Mouse (Mus musculus) myocyte (in vitro differentiated cells): Measurements from ENCODE around the gene Dhrs13. TPM values are rescaled to one million over a fixed set of nuclear protein-coding genes. Genes with fewer than 3 reads are reported as not detected.
"Not testable (repeated sequence)": the region's sequence is repeated elsewhere in the genome, so short reads cannot be mapped to it uniquely, and the experiment has no call there.

Experiments
- H3K27me3 ChIP-seq: one replicate; pipeline ENCODE4 v1.6.1; 2011; ENCODE audit not compliant: control insufficient read depth, insufficient read depth, insufficient read length
- H3K36me3 ChIP-seq: one replicate; pipeline ENCODE4 v1.6.1; 2011; ENCODE audit not compliant: control insufficient read depth, insufficient read depth
- H3K4me2 ChIP-seq: one replicate; pipeline ENCODE4 v1.6.1; 2011; ENCODE audit warnings: low read depth, control low read depth
- H3K4me3 ChIP-seq: one replicate; pipeline ENCODE4 v1.5.1; 2011; ENCODE audit warnings: mild to moderate bottlenecking, control low read depth, moderate library complexity
- H3K79me2 ChIP-seq: one replicate; pipeline ENCODE4 v1.6.1; 2011; ENCODE audit not compliant: control insufficient read depth, insufficient read depth
- H3ac ChIP-seq: one replicate; pipeline ENCODE4 v1.6.1; 2011; ENCODE audit not compliant: control insufficient read depth, insufficient read length
- CEBPB ChIP-seq: IDR thresholded peaks from 2 replicates; pipeline ENCODE4 v1.6.1; 2011; ENCODE audit warnings: mild to moderate bottlenecking, moderate library complexity; ENCODE audit not compliant: poor library complexity, insufficient read depth, severe bottlenecking
- E2F4 ChIP-seq: IDR thresholded peaks from one replicate; pipeline ENCODE4 v1.6.1; 2011; ENCODE audit warnings: mild to moderate bottlenecking, control low read depth, moderate library complexity; ENCODE audit not compliant: insufficient read depth
- MAX ChIP-seq: IDR thresholded peaks from one replicate; pipeline ENCODE4 v1.6.1; 2011; ENCODE audit warnings: low read depth, mild to moderate bottlenecking, control low read depth
- MYOD1 ChIP-seq, 3 experiments: IDR thresholded peaks; one replicate each; pipeline ENCODE4 v1.6.1; 2011; ENCODE audit warnings: control low read depth in 2 of 3, low read depth in 2 of 3, mild to moderate bottlenecking in 2 of 3, moderate library complexity in 1 of 3; ENCODE audit not compliant: insufficient read length in 2 of 3, control insufficient read depth in 1 of 3
- MYOG ChIP-seq, 3 experiments: IDR thresholded peaks; one replicate each; pipeline ENCODE4 v1.6.1; 2011; ENCODE audit warnings: control low read depth in 2 of 3, low read depth in 2 of 3, mild to moderate bottlenecking in 2 of 3; ENCODE audit not compliant: insufficient read length in 2 of 3, control insufficient read depth in 1 of 3, insufficient read depth in 1 of 3
- POLR2A ChIP-seq: IDR thresholded peaks from one replicate; pipeline ENCODE4 v1.6.1; 2011; ENCODE audit warnings: low read depth, mild to moderate bottlenecking, control low read depth, moderate library complexity; ENCODE audit not compliant: insufficient read length
- POLR2AphosphoS2 ChIP-seq: IDR thresholded peaks from one replicate; pipeline ENCODE4 v1.6.1; 2011; ENCODE audit warnings: low read depth, control low read depth; ENCODE audit not compliant: insufficient read length
- REST ChIP-seq: IDR thresholded peaks from one replicate; pipeline ENCODE4 v1.6.1; 2011; ENCODE audit warnings: mild to moderate bottlenecking, control low read depth, moderate library complexity; ENCODE audit not compliant: insufficient read depth, insufficient read length
- SRF ChIP-seq: IDR thresholded peaks from one replicate; pipeline ENCODE4 v1.6.1; 2011; ENCODE audit warnings: low read depth; ENCODE audit not compliant: control insufficient read depth, insufficient read length
- TCF12 ChIP-seq: IDR thresholded peaks from one replicate; pipeline ENCODE4 v1.6.1; 2011; ENCODE audit warnings: mild to moderate bottlenecking, control low read depth; ENCODE audit not compliant: poor library complexity, insufficient read depth, severe bottlenecking
- TCF3 ChIP-seq: IDR thresholded peaks from one replicate; pipeline ENCODE4 v1.6.1; 2011; ENCODE audit warnings: low read depth, control low read depth; ENCODE audit not compliant: insufficient read length
- USF1 ChIP-seq: IDR thresholded peaks from one replicate; pipeline ENCODE4 v1.6.1; 2011; ENCODE audit warnings: low read depth, mild to moderate bottlenecking, control low read depth, moderate library complexity
- polyA plus RNA-seq: library from polyadenylated mRNA; unstranded; fragments of >200 nt; fragmentation: generic; extraction: Trizol; gene quantifications from one replicate; pipeline ENCODE4 v1.2.1, GENCODE M21; 2012; ENCODE audit warnings: missing spikeins

The Dhrs13 gene
- polyA plus RNA-seq, 1 experiment = 10.0 TPM

- Histone ChIP-seq H3K4me3 (no peak overlapping the region), H3K36me3 (no peaks in the 10 kb centered on the region), H3ac (no peak overlapping the region), H3K27me3 (no peaks in the 10 kb centered on the region), H3K4me2 (no peak overlapping the region), H3K79me2 (peaks cover 12% of the 10 kb centered on the region)
- TF ChIP-seq CEBPB = no peak
- no peak for TF ChIP-seq TCF12
- TF ChIP-seq MAX = no peak
- no peak for TF ChIP-seq POLR2AphosphoS2
- TF ChIP-seq REST = no peak
- no peak for TF ChIP-seq USF1
- TF ChIP-seq SRF = no peak
- no peak for TF ChIP-seq MYOD1 (IDR thresholded peaks at IDR 0.05; ENCODE audit: control insufficient read depth in 1 of 3, insufficient read length in 2 of 3, low read depth in 2 of 3)
- TF ChIP-seq TCF3 = no peak
- TF ChIP-seq MYOG (IDR thresholded peaks at IDR 0.05; ENCODE audit: control insufficient read depth in 1 of 3, insufficient read depth in 1 of 3, insufficient read length in 2 of 3, low read depth in 2 of 3) = no peak
- no peak for TF ChIP-seq POLR2A
- no peak for TF ChIP-seq E2F4
Measured at GRCm38 (mm10) chr11:78033931-78034617, 2.0 kb downstream of the Dhrs13 start.

DNA sequence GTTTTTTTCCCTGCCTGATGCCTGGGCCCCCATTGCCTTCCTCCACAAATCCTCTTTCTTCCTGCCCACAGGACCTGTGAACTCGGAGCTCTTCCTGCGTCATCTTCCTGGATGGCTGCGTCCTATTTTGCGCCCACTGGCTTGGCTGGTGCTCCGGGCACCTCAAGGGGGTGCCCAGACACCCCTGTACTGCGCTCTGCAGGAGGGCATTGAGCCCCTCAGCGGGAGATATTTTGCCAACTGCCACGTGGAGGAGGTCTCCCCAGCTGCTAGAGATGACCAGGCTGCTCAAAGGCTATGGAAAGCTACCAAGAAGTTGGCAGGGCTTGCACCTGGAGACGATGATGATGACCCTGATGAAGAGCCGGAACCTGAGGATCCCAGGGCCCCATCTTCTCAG is 4.7 kb downstream of the Dhrs13 start:
- H3K79me2 ChIP-seq = peaks cover 15% of the 10 kb centered on the region
- TF ChIP-seq USF1 = no peak
- TF ChIP-seq MAX = no peak
- TF ChIP-seq SRF = no peak
- TF ChIP-seq TCF3 = no peak
- no peak for TF ChIP-seq POLR2AphosphoS2
- no peak for TF ChIP-seq REST
- no peak for TF ChIP-seq MYOG (IDR thresholded peaks at IDR 0.05; ENCODE audit: control insufficient read depth in 1 of 3, insufficient read depth in 1 of 3, insufficient read length in 2 of 3, low read depth in 2 of 3)
- no peak for TF ChIP-seq E2F4
- TF ChIP-seq TCF12 = no peak
- TF ChIP-seq MYOD1 (IDR thresholded peaks at IDR 0.05; ENCODE audit: control insufficient read depth in 1 of 3, insufficient read length in 2 of 3, low read depth in 2 of 3) = no peak
- TF ChIP-seq POLR2A = no peak
- no peak for TF ChIP-seq CEBPB
- H3K4me2 ChIP-seq = no peak overlapping the region
- no peak overlapping the region for H3ac ChIP-seq
- no peaks in the 10 kb centered on the region for H3K36me3 ChIP-seq
- peak overlapping the region; percentile 69 for H3K4me3 ChIP-seq
- no peaks in the 10 kb centered on the region for H3K27me3 ChIP-seq

DNA sequence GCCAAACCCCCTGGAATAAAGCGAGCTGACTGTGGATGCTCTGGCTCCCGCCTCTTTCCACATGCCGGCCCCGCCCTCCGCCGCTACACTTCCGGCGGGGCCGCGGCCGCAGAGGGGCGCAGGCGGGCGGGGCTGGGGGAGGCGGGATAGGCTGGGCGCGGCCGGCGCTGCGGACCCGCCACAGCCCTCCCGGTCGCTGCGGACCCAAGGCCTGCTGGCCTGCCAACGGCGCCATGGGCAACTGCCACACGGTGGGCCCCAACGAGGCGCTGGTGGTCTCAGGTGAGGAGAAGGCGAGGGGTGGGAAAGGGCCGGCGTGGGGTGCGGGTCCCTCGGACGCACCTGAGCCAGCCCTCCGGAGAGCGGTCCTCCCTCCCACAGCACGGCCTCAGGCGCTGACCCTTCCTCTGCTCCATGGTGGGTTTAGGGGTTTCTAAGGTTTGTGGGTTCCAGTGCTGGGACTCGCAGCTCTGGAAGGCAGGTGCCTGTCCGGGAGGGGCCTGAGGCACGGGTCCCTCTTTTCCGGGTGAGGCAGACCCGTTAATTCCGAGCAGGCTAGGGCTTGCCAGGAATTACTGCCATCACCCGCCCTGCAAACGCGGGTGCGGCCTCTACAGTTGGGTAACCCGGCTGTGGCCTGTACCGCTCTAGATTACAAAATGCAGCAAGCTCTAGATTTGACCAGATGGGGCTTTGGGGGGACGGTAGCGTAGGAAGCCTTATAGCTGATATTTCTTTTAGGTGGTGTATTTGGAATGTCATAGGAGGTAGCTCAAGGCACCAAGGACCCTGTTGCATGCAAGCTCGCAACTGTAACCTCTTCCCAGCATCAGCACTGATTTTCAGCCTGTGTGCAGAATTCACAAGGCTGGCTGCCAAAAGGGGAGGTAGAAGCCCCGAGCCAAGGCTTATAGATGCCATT is 6.0 kb downstream of the Dhrs13 start, which contains the start of gene Flot2:
Gene Flot2 (plus strand): TSS at position 101 of the 922 bp plus-strand sequence.
- H3K79me2 ChIP-seq = peaks cover 20% of the 10 kb centered on the region
- H3K4me3 ChIP-seq = peak within 1 kb of the TSS; percentile 69
- H3K4me2 ChIP-seq = peak within 1 kb of the TSS; percentile 84
- H3ac ChIP-seq = peak within 1 kb of the TSS; percentile 38
- H3K27me3 ChIP-seq = no peaks in the 10 kb centered on the region
- no peaks in the 10 kb centered on the region for H3K36me3 ChIP-seq
- TF ChIP-seq POLR2A = peak; percentile 74
- no peak for TF ChIP-seq CEBPB
- no peak for TF ChIP-seq TCF12
- TF ChIP-seq TCF3 = no peak
- no peak for TF ChIP-seq REST
- no peak for TF ChIP-seq SRF
- no peak for TF ChIP-seq MYOD1 (IDR thresholded peaks at IDR 0.05; ENCODE audit: control insufficient read depth in 1 of 3, insufficient read length in 2 of 3, low read depth in 2 of 3)
- TF ChIP-seq MYOG (IDR thresholded peaks at IDR 0.05; ENCODE audit: control insufficient read depth in 1 of 3, insufficient read depth in 1 of 3, insufficient read length in 2 of 3, low read depth in 2 of 3) = no peak
- no peak for TF ChIP-seq E2F4
- no peak for TF ChIP-seq MAX
- no peak for TF ChIP-seq USF1
- TF ChIP-seq POLR2AphosphoS2 = peak; percentile 85

GRCm38 (mm10) chr11:78040878-78041277 is 8.8 kb downstream of the Dhrs13 start:
- H3K27me3 ChIP-seq = no peaks in the 10 kb centered on the region
- no peaks in the 10 kb centered on the region for H3K36me3 ChIP-seq
- no peak overlapping the region for H3K4me3 ChIP-seq
- H3K4me2 ChIP-seq = no peak overlapping the region
- TF ChIP-seq POLR2AphosphoS2 (no peak), USF1 (no peak), POLR2A (no peak), MYOG (IDR thresholded peaks at IDR 0.05; ENCODE audit: control insufficient read depth in 1 of 3, insufficient read depth in 1 of 3, insufficient read length in 2 of 3, low read depth in 2 of 3) (no peak), SRF (no peak), MAX (no peak), REST (no peak), TCF3 (no peak), MYOD1 (IDR thresholded peaks at IDR 0.05; ENCODE audit: control insufficient read depth in 1 of 3, insufficient read length in 2 of 3, low read depth in 2 of 3) (no peak), E2F4 (no peak), TCF12 (no peak), CEBPB (no peak)
- peaks cover 20% of the 10 kb centered on the region for H3K79me2 ChIP-seq
- no peak overlapping the region for H3ac ChIP-seq

GRCm38 (mm10) chr11:78042290-78042870 is 10.3 kb downstream of the Dhrs13 start:
- H3K36me3 ChIP-seq, H3K4me2 ChIP-seq, H3K27me3 ChIP-seq, H3ac ChIP-seq, H3K4me3 ChIP-seq: not testable (repeated sequence)
- H3K79me2 ChIP-seq = peaks cover 18% of the 10 kb centered on the region
